Mouse (Mus musculus) olfactory bulb, adult 2 months (tissue): ENCODE results near the gene Ssh3. TPM values are rescaled to one million over a fixed set of nuclear protein-coding genes. Genes with fewer than 3 reads are reported as not detected.

ENCODE experiments used
- H3K27ac ChIP-seq: fragments of 200-500 bp; 2 replicates; pipeline ENCODE4 v1.5.1; 2012; ENCODE audit warnings: low read depth, low read length; ENCODE audit not compliant: insufficient read depth
- H3K4me1 ChIP-seq: fragments of 200-500 bp; 2 replicates; pipeline ENCODE4 v1.6.1; 2012; ENCODE audit warnings: low read length; ENCODE audit not compliant: control insufficient read depth, insufficient read depth
- H3K4me3 ChIP-seq: fragments of 200-500 bp; 2 replicates; pipeline ENCODE4 v1.5.1; 2012; ENCODE audit warnings: mild to moderate bottlenecking, low read depth, low read length, moderate library complexity; ENCODE audit not compliant: insufficient read depth
- CTCF ChIP-seq: fragments of 200-500 bp; IDR thresholded peaks from 2 replicates; pipeline ENCODE4 v1.5.1; 2012; ENCODE audit warnings: low read depth, mild to moderate bottlenecking, low read length, moderate library complexity; ENCODE audit not compliant: insufficient read depth
- POLR2A ChIP-seq: fragments of 200-500 bp; IDR thresholded peaks from 2 replicates; pipeline ENCODE4 v1.6.1; 2012; ENCODE audit warnings: mild to moderate bottlenecking, low read depth, low read length, moderate library complexity; ENCODE audit not compliant: insufficient read depth
- WGBS: fragments of 180-500 bp; shearing (Covaris S2); methylation state at CpG from one replicate; pipeline ENCODE4 v1.1.7; 2018; 5-methylcytosine and 5-hydroxymethylcytosine counted together
- polyA plus RNA-seq: library from polyadenylated mRNA; stranded (reverse); fragments of >200 nt; gene quantifications from 2 replicates; pipeline ENCODE4 v1.2.4, GENCODE M21; 2012; ENCODE audit warnings: low replicate concordance; ENCODE audit not compliant: missing spikeins, insufficient read depth, insufficient read length

Gene Ssh3
- polyA plus RNA-seq, 1 experiment: not detected

DNA sequence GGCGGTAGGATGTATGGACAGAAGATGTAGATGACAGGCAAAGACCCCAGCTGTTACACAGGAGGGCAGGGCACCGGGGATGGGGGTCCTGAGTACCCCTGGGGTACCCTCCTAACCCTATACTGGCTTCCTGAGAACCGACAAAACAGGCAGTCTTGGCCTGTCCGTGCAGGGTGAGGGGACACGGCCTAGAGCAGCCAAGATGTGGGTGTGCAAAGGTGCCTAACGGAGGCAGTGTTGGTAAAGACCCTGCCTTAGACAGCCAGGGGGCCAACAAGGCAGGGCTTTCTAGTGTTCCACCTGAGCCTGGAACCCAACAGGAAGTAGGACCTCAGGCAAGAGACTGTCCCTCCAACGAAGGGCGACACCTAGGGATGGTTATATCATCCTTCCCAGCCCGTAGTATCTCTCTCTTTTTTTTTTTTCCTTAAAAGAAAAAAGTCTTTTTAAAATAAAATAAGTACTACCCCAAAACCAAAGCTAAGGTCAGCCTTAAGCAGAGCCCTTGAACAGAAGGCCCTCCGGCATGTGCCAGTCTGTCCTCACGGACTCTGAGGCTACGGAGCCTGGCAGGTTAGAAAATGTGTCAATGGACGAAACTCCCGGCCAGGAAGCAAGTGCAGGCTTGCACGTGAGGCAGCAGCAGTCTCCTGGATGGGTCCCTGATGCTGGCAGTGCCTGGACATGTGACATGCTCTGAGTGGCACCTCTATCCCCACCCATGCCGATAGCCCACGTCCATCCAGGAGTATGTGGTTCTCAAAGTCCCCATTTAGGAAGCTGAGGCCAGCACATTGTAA is 29.5 kb upstream of the Ssh3 start:
- no peak overlapping the region for H3K4me3 ChIP-seq
- 83% methylated on average over 17 of the region's 17 CpGs for WGBS
- H3K27ac ChIP-seq: no peak overlapping the region
- peaks cover 69% of the 10 kb centered on the region for H3K4me1 ChIP-seq
- TF ChIP-seq POLR2A (no peak), CTCF (no peak)

DNA sequence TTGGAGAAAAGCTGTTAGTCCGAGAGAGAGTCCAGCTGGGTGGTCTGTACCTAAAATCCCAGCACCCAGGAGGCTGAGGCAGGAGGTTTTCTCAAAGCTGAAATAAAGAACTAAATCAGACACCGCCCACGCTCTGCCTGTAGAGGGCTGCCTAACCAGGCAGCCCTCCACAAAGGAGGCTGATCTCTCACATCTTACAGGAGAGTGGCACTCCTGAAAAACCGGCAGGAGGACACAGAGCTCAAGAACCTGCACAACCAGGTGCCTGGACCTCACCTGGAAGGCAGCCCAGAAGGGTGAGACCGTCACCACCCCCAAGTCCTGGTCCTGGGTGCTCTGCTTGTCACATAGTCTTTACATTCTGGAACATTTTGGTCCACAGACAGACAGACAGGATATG is 28.9 kb upstream of the Ssh3 start:
- no peak overlapping the region for H3K4me3 ChIP-seq
- 89% methylated on average over 5 of the region's 5 CpGs for WGBS
- peaks cover 63% of the 10 kb centered on the region for H3K4me1 ChIP-seq
- TF ChIP-seq POLR2A (no peak), CTCF (no peak)
- no peak overlapping the region for H3K27ac ChIP-seq

DNA sequence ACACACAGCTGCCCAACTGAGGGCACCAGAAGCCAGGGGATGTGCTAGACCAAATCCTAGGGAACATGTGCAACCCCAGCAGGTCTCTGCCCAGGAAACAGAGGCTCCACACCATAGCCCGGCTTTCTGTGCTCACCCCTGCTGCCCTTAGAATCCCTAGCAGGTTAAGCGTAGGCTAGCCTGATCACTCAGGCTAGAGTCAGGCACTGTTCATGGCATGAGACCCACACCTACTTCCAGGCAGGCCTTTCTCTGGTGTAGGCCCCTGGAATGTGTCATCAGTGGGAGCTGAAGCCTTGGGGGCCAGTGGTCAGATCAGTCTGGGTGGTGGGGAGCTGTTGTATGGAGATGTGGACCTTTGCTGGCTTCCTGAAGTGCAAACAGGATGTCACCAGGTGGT is 27.6 kb upstream of the Ssh3 start:
- Histone ChIP-seq H3K4me1 (peaks cover 50% of the 10 kb centered on the region), H3K4me3 (no peak overlapping the region), H3K27ac (no peak overlapping the region)
- TF ChIP-seq POLR2A (no peak), CTCF (no peak)
- WGBS: 98% methylated on average over 2 of the region's 2 CpGs

DNA sequence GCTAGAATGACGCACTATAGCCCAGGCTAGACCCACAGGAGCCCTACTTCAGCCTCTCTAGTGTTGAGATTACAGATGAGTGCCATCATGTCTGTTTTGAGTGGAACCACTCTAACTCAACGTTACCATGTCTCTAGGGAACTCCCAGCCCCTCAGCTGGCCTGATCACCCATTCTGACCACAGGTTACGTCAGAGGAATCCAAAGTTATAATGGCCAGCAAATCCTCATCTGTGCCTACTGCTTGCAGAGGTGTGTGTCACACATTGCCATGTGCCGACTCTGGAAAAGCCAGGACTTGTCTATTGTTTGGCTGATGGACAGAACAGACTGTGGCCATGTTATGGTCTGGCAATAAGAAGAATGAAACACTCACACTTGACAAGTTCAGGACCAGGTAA is 26.4 kb upstream of the Ssh3 start:
- TF ChIP-seq CTCF: no peak
- TF ChIP-seq POLR2A: no peak
- H3K27ac ChIP-seq: no peak overlapping the region
- peaks cover 38% of the 10 kb centered on the region for H3K4me1 ChIP-seq
- WGBS: 90% methylated on average over 4 of the region's 4 CpGs
- H3K4me3 ChIP-seq: no peak overlapping the region

DNA sequence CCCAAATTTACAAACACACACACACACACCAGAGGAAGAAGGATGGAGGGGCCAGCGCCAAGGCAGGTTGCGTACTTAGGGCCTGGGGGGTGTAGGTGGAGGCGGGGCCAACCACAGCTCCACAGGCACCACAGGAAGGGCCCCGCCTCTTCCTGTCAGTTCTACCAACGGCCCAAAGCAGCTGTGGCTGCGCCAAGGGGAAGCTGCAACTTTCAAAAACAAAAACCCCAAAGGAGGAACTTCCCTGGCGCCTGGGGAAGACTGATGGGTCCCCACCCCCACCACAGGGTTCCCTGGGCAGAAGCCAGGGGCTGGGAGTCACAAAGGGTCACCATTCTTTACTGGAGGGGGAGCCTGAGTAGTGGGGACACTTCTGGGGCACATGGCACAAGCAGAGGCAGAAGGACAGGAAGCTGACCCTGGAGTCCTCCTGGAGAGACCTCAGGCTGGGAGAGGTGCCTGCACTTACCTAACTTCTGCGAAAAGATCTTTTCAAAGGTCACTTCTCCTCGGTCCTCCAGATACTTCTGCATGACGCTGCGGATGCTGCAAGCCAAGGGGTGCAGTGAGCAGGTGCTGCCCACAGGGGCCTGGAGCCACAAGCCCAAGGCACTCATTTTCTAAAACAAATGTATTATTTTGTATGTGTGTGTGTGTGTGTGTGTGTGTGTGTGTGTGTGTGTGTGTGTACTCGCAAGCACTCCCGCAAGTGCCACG is 25.6 kb upstream of the Ssh3 start:
- Histone ChIP-seq H3K4me1 (peaks cover 31% of the 10 kb centered on the region), H3K4me3 (no peak overlapping the region), H3K27ac (0 out of 2 replicates have a peak overlapping the region, but pooled peaks have one; percentile 18)
- 60% methylated on average over 14 of the region's 14 CpGs for WGBS
- TF ChIP-seq POLR2A (no peak), CTCF (no peak)

DNA sequence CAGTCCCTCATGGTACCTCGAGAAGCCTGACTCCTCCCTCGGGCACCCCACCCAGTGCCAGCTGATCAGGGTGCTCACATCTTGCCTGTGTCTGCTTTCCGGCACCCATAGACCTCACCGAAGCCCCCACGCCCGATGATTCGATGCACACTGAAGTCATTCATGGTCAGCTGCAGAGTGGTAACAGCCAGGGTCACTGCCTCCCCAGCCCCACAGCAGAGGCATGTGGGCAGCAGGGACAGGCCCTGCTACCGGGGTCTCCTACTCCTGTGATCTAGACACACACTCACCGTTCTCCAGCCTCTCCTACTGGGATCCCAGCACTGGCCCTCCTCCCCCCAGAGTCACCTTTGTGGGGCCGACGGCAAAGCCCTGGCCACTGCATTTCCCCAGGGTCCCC is 22.2 kb upstream of the Ssh3 start:
- Histone ChIP-seq H3K4me1 (peaks cover 10% of the 10 kb centered on the region), H3K4me3 (no peak overlapping the region), H3K27ac (no peak overlapping the region)
- no peak for TF ChIP-seq POLR2A
- TF ChIP-seq CTCF: no peak
- 93% methylated on average over 11 of the region's 11 CpGs for WGBS

DNA sequence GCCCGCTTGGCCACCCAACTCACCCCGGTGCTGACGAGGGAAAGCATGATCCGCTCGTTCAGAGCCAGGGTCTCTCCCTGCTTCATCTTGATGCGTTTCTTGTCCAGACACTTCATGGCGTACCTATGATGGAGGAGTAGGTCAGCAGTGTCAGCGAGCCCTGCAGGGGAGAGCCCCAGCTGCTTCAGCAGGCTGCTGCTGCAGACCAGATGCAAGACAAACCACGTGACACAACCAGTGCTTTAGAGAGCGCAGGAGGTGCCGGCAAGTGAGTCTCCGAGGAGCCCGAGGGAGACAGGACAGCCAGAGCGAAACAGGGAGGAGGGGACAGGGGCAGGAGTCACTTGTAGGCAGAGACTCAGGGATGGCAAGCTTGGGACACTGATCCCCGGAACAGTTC is 21.8 kb upstream of the Ssh3 start:
- no peak overlapping the region for H3K27ac ChIP-seq
- no peak for TF ChIP-seq CTCF
- no peak for TF ChIP-seq POLR2A
- peaks cover 12% of the 10 kb centered on the region for H3K4me1 ChIP-seq
- no peak overlapping the region for H3K4me3 ChIP-seq
- WGBS: 75% methylated on average over 15 of the region's 15 CpGs

DNA sequence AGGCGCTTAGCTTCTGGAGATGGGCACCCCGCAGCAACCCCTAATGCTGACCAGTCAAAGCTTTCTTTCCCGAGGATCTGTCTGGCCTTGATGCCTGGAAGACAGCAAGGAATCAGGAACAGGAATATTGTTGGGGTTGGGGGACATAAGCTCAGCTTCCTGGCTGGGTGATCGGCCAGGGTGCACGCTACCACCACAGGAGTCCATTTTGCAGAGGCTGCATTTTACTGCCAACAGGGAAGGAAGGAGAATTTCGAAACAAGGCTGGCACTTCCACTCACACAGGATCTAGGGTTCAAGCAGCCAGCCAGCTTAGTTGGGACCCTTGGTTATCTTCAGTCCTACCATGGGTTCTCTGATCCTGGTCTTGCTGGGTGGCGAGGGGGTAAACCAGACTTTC is 14.7 kb upstream of the Ssh3 start:
- TF ChIP-seq CTCF: no peak
- TF ChIP-seq POLR2A: no peak; the same call in 1 of the 2 replicates
- WGBS: 24% methylated on average over 7 of the region's 7 CpGs
- H3K4me3 ChIP-seq: peak overlapping the region; percentile 81
- peak overlapping the region; percentile 2; the same call in 1 of the 2 replicates for H3K27ac ChIP-seq
- peaks cover 18% of the 10 kb centered on the region for H3K4me1 ChIP-seq

DNA sequence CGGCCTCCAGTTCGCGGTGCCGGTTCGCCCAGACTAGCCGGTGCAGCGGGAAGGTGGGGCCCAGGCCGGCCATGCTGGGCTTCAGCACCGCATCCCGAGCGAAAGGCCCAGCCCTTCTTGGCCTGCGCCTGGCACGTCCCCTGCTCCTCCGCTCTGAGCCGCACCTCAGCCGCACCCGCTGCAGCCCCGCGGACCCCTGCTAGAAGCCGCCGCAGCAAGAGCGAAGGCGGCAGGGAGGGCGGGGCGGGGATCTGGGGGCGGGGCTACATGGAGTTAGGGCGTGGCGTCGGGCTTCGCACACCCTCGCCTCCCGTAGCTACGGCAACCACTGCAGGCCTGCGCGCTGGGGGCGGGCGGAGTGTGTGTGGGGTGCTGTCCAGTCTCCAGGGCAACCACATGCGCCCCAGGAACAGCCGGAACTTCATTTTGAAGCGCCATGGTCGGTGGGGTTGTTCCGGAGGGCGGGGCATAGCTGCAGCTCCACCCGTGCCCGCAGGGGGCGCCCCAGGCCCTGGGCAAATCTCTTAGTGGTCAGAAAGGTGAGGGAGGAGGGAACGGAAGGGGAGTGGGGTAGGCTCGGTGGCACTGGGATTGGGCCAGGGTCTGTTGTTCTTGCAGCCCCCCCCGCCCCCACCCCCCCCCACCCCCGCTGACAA is 14.0 kb upstream of the Ssh3 start, which contains the start of gene Ankrd13d:
TSS of gene Ankrd13d (minus strand) at position 240 of the 656 bp plus-strand sequence.
- peaks cover 18% of the 10 kb centered on the region for H3K4me1 ChIP-seq
- TF ChIP-seq CTCF: peak; percentile 83
- peak; percentile 30; the same call in 1 of the 2 replicates for TF ChIP-seq POLR2A
- WGBS: 0% methylated on average over 50 of the region's 50 CpGs
- H3K4me3 ChIP-seq: peak within 1 kb of the TSS; percentile 81
- peak within 1 kb of the TSS; percentile 2; the same call in 1 of the 2 replicates for H3K27ac ChIP-seq
